Mouse (Mus musculus): ENCODE measurements at regions not wholly inside any gene's neighbourhood (a gene's known extent, or its start where the extent isn't known, plus 50 kb on each side); places are given as distances from the start of the nearest gene placed in this dataset.

- Histone ChIP-seq H3K4me3 (ENCODE audit: low read depth, low read length) (no peak overlapping the region), H3K4me1 (ENCODE audit: insufficient read depth, low read depth, low read length) (peaks cover 4% of the 10 kb centered on the region), H3K9me3 (replicated peaks) (peaks cover 12% of the 10 kb centered on the region), H3K27me3 (ENCODE audit: insufficient read depth, low read length) (no peaks in the 10 kb centered on the region), H3K36me3 (replicated peaks) (no peaks in the 10 kb centered on the region)
- ATAC-seq (ENCODE audit: extremely low read depth, insufficient number of reproducible peaks, low FRiP score, poor library complexity, severe bottlenecking): no peak
- no peak for DNase-seq (ENCODE audit: low spot score)
- TF ChIP-seq CTCF (IDR thresholded peaks at IDR 0.05; ENCODE audit: low read depth, low read length) (no peak), TAL1 (conservative IDR thresholded peaks at IDR 0.05; ENCODE audit: low read depth, low read length) (no peak), GATA2 (IDR thresholded peaks at IDR 0.05; ENCODE audit: borderline replicate concordance, low read depth, low read length) (no peak), GATA1 (IDR thresholded peaks at IDR 0.05; ENCODE audit: borderline replicate concordance, low read length) (no peak), POLR2AphosphoS5 (IDR thresholded peaks at IDR 0.05; ENCODE audit: insufficient replicate concordance, low read depth, low read length) (no peak)
Measured at GRCm38 (mm10) chr10:39219366-39219765, 55.8 kb upstream of the Ccn6 start.

GRCm38 (mm10) chr10:39218151-39218550 lies 54.6 kb upstream of the Ccn6 start:
- ATAC-seq (ENCODE audit: extremely low read depth, insufficient number of reproducible peaks, low FRiP score, poor library complexity, severe bottlenecking) (no peak), DNase-seq (ENCODE audit: low spot score) (no peak)
- Histone ChIP-seq H3K4me3 (ENCODE audit: low read depth, low read length) (no peak overlapping the region), H3K36me3 (replicated peaks) (no peaks in the 10 kb centered on the region), H3K27me3 (ENCODE audit: insufficient read depth, low read length) (no peaks in the 10 kb centered on the region), H3K9me3 (replicated peaks) (peaks cover 12% of the 10 kb centered on the region), H3K4me1 (ENCODE audit: insufficient read depth, low read depth, low read length) (no peaks in the 10 kb centered on the region)
- TF ChIP-seq TAL1 (conservative IDR thresholded peaks at IDR 0.05; ENCODE audit: low read depth, low read length): no peak
- TF ChIP-seq CTCF (IDR thresholded peaks at IDR 0.05; ENCODE audit: low read depth, low read length): no peak
- TF ChIP-seq POLR2AphosphoS5 (IDR thresholded peaks at IDR 0.05; ENCODE audit: insufficient replicate concordance, low read depth, low read length): no peak
- TF ChIP-seq GATA2 (IDR thresholded peaks at IDR 0.05; ENCODE audit: borderline replicate concordance, low read depth, low read length): no peak

GRCm38 (mm10) chr10:39216142-39216904 lies 52.7 kb upstream of the Ccn6 start:
- Histone ChIP-seq H3K36me3 (replicated peaks) (no peaks in the 10 kb centered on the region), H3K4me1 (ENCODE audit: insufficient read depth, low read depth, low read length) (no peaks in the 10 kb centered on the region; the same call in 1 of the 2 replicates), H3K27me3 (ENCODE audit: insufficient read depth, low read length) (no peaks in the 10 kb centered on the region), H3K9me3 (replicated peaks) (peaks cover 5% of the 10 kb centered on the region; the same call in 1 of the 2 replicates), H3K4me3 (ENCODE audit: low read depth, low read length) (no peak overlapping the region)
- DNase-seq (ENCODE audit: low spot score) (no peak), ATAC-seq (ENCODE audit: extremely low read depth, insufficient number of reproducible peaks, low FRiP score, poor library complexity, severe bottlenecking) (no peak)
- TF ChIP-seq CTCF (IDR thresholded peaks at IDR 0.05; ENCODE audit: low read depth, low read length) (no peak), TAL1 (conservative IDR thresholded peaks at IDR 0.05; ENCODE audit: low read depth, low read length) (no peak), GATA2 (IDR thresholded peaks at IDR 0.05; ENCODE audit: borderline replicate concordance, low read depth, low read length) (no peak), POLR2AphosphoS5 (IDR thresholded peaks at IDR 0.05; ENCODE audit: insufficient replicate concordance, low read depth, low read length) (no peak), GATA1 (IDR thresholded peaks at IDR 0.05; ENCODE audit: borderline replicate concordance, low read length) (no peak)

- no peak for DNase-seq (ENCODE audit: low spot score)
- H3K27me3 ChIP-seq (ENCODE audit: insufficient read depth, low read length): no peaks in the 10 kb centered on the region
- TF ChIP-seq TAL1 (conservative IDR thresholded peaks at IDR 0.05; ENCODE audit: low read depth, low read length): no peak
- no peak for TF ChIP-seq CTCF (IDR thresholded peaks at IDR 0.05; ENCODE audit: low read depth, low read length)
- no peak for TF ChIP-seq GATA1 (IDR thresholded peaks at IDR 0.05; ENCODE audit: borderline replicate concordance, low read length)
- no peak for TF ChIP-seq GATA2 (IDR thresholded peaks at IDR 0.05; ENCODE audit: borderline replicate concordance, low read depth, low read length)
- no peak for TF ChIP-seq POLR2AphosphoS5 (IDR thresholded peaks at IDR 0.05; ENCODE audit: insufficient replicate concordance, low read depth, low read length)
- peaks cover 5% of the 10 kb centered on the region; the same call in 1 of the 2 replicates for H3K9me3 ChIP-seq (replicated peaks)
- peaks cover 2% of the 10 kb centered on the region for H3K4me1 ChIP-seq (ENCODE audit: insufficient read depth, low read depth, low read length)
- no peaks in the 10 kb centered on the region for H3K36me3 ChIP-seq (replicated peaks)
- H3K4me3 ChIP-seq (ENCODE audit: low read depth, low read length): no peak overlapping the region
- ATAC-seq (ENCODE audit: extremely low read depth, insufficient number of reproducible peaks, low FRiP score, poor library complexity, severe bottlenecking): no peak
Measured at GRCm38 (mm10) chr10:39214563-39214962, 51.0 kb upstream of the Ccn6 start.
